Mouse (Mus musculus): ENCODE measurements at regions not wholly inside any gene's neighbourhood (a gene's known extent, or its start where the extent isn't known, plus 50 kb on each side); places are given as distances from the start of the nearest gene placed in this dataset.

GRCm38 (mm10) chr9:23911851-23912250 lies 185.9 kb upstream of the Npsr1 start:
- WGBS, result 91% methylated on average over 1 of the region's 1 CpGs
- DNase-seq (ENCODE audit: low spot score, missing footprints) (no peak), ATAC-seq (ENCODE audit: low FRiP score) (no peak)
- H3K4me2 ChIP-seq, result no peak overlapping the region
- no peak overlapping the region for H3K27ac ChIP-seq (ENCODE audit: low read depth, low read length)
- no peaks in the 10 kb centered on the region for H3K27me3 ChIP-seq (ENCODE audit: control insufficient read depth, insufficient read depth, low read length)
- H3K9ac ChIP-seq (ENCODE audit: low read length), result no peak overlapping the region
- no peak overlapping the region for H3K4me3 ChIP-seq (ENCODE audit: low read depth, low read length)
- H3K36me3 ChIP-seq (ENCODE audit: control insufficient read depth, insufficient read depth, low read length), result no peaks in the 10 kb centered on the region
- no peaks in the 10 kb centered on the region for H3K9me3 ChIP-seq (ENCODE audit: control insufficient read depth, low read length)
- no peaks in the 10 kb centered on the region for H3K4me1 ChIP-seq (ENCODE audit: control insufficient read depth, insufficient read depth, low read length)

DNA sequence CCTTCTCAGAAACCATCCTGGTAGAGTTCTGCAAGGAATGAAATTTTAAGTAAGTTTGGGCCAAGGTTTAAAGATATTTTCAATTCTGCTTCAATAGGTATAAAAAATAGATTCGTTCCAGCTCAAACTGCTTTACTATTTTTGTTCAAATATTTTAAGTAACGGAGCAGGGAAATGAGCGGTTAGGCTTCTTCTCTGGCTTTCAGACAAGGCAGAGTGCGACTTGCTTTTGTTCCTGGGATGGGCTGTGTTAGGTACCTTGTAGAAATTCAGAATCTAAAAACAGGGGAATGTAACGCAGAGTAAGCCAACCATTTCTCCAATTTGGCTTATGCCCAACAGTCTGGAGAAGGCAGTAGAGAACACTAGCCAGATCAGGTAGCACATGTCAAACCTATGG lies 180.5 kb upstream of the Npsr1 start:
- H3K9me3 ChIP-seq (ENCODE audit: control insufficient read depth, low read length), result no peaks in the 10 kb centered on the region
- WGBS, result 94% methylated on average over 5 of the region's 5 CpGs
- H3K4me1 ChIP-seq (ENCODE audit: control insufficient read depth, insufficient read depth, low read length), result no peaks in the 10 kb centered on the region
- no peaks in the 10 kb centered on the region for H3K36me3 ChIP-seq (ENCODE audit: control insufficient read depth, insufficient read depth, low read length)
- no peak overlapping the region for H3K27ac ChIP-seq (ENCODE audit: low read depth, low read length)
- H3K27me3 ChIP-seq (ENCODE audit: control insufficient read depth, insufficient read depth, low read length), result no peaks in the 10 kb centered on the region
- ATAC-seq (ENCODE audit: low FRiP score) (no peak), DNase-seq (ENCODE audit: low spot score, missing footprints) (no peak)
- no peak overlapping the region for H3K9ac ChIP-seq (ENCODE audit: low read length)
- no peak overlapping the region for H3K4me2 ChIP-seq
- H3K4me3 ChIP-seq (ENCODE audit: low read depth, low read length), result no peak overlapping the region

DNA sequence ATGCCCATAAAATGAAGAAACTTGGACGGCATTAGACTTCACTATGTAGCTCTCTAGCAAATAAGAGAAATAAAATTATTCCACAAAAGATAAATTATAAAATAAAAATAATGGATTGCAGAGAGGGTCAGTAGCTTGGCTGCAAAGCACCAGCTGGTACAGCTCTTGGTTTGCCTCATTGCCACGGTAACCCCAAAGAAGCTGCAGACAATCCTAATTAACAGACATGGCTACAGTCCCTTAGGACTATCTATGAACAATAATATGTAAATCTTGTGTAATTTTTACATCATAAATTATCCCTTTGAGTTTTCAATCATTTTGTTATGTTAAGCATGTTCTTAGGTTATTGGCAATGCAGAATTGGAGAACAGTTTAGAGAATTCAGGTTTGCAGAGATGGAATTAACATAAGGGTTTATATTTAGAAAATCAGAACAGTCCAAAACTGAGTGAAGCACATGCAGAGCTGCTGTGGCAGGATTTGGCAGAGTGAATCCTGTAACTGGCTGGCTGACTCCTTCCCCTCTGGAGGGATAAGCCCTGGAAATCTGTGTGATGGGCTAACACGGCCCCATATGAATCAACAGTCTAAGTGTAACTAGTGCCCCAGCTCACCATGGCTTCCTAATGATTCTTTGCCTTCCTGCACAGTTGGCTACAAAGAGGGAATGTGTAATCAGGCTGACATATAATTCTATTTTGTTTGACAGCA lies 178.4 kb upstream of the Npsr1 start:
- Histone ChIP-seq H3K27me3 (ENCODE audit: control insufficient read depth, insufficient read depth, low read length) (no peaks in the 10 kb centered on the region), H3K9ac (ENCODE audit: low read length) (no peak overlapping the region), H3K4me3 (ENCODE audit: low read depth, low read length) (no peak overlapping the region), H3K27ac (ENCODE audit: low read depth, low read length) (no peak overlapping the region), H3K36me3 (ENCODE audit: control insufficient read depth, insufficient read depth, low read length) (no peaks in the 10 kb centered on the region), H3K9me3 (ENCODE audit: control insufficient read depth, low read length) (no peaks in the 10 kb centered on the region), H3K4me2 (no peak overlapping the region), H3K4me1 (ENCODE audit: control insufficient read depth, insufficient read depth, low read length) (no peaks in the 10 kb centered on the region)
- DNase-seq (ENCODE audit: low spot score, missing footprints), result no peak
- ATAC-seq (ENCODE audit: low FRiP score), result peak; percentile 88
- 80% methylated on average over 3 of the region's 3 CpGs for WGBS

- no peak overlapping the region for H3K4me3 ChIP-seq (ENCODE audit: low read depth, low read length)
- DNase-seq (ENCODE audit: low spot score, missing footprints), result no peak
Measured at GRCm38 (mm10) chr9:23932185-23932584, 165.6 kb upstream of the Npsr1 start.

DNA sequence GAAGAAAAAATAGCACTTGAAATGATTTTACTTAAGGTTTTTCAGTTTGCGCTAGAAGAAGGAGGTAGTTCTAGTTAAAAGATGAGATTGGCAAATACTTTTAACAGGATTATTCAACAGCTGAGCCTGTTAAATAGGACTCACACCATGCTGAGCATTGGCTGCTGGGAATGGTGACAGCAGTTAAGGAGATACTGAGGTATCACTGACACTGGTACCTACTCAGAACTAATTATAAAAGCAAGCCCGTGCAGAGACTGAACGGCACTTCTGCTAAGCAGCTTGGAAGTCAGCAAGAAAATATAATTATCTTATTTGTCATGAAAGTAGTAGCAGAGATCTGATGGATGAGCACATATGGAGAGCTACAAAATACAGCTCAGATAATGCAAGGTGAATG lies 163.5 kb upstream of the Npsr1 start:
- H3K4me2 ChIP-seq, result no peak overlapping the region
- 85% methylated on average over 3 of the region's 3 CpGs for WGBS
- H3K27me3 ChIP-seq (ENCODE audit: control insufficient read depth, insufficient read depth, low read length), result no peaks in the 10 kb centered on the region
- H3K9ac ChIP-seq (ENCODE audit: low read length), result no peak overlapping the region
- H3K4me1 ChIP-seq (ENCODE audit: control insufficient read depth, insufficient read depth, low read length), result no peaks in the 10 kb centered on the region
- no peaks in the 10 kb centered on the region for H3K9me3 ChIP-seq (ENCODE audit: control insufficient read depth, low read length)
- ATAC-seq (ENCODE audit: low FRiP score) (no peak), DNase-seq (ENCODE audit: low spot score, missing footprints) (no peak)
- no peaks in the 10 kb centered on the region for H3K36me3 ChIP-seq (ENCODE audit: control insufficient read depth, insufficient read depth, low read length)
- H3K4me3 ChIP-seq (ENCODE audit: low read depth, low read length), result no peak overlapping the region
- no peak overlapping the region for H3K27ac ChIP-seq (ENCODE audit: low read depth, low read length)

More at GRCm38 (mm10) chr9:23932185-23932584, 165.6 kb upstream of the Npsr1 start:
- no peak for ATAC-seq (ENCODE audit: low FRiP score)
- H3K9ac ChIP-seq (ENCODE audit: low read length), result no peak overlapping the region
- H3K9me3 ChIP-seq (ENCODE audit: control insufficient read depth, low read length), result no peaks in the 10 kb centered on the region
- no peak overlapping the region for H3K4me2 ChIP-seq
- H3K27ac ChIP-seq (ENCODE audit: low read depth, low read length), result no peak overlapping the region
- H3K36me3 ChIP-seq (ENCODE audit: control insufficient read depth, insufficient read depth, low read length), result no peaks in the 10 kb centered on the region
- H3K4me1 ChIP-seq (ENCODE audit: control insufficient read depth, insufficient read depth, low read length), result no peaks in the 10 kb centered on the region
- H3K27me3 ChIP-seq (ENCODE audit: control insufficient read depth, insufficient read depth, low read length), result no peaks in the 10 kb centered on the region

DNA sequence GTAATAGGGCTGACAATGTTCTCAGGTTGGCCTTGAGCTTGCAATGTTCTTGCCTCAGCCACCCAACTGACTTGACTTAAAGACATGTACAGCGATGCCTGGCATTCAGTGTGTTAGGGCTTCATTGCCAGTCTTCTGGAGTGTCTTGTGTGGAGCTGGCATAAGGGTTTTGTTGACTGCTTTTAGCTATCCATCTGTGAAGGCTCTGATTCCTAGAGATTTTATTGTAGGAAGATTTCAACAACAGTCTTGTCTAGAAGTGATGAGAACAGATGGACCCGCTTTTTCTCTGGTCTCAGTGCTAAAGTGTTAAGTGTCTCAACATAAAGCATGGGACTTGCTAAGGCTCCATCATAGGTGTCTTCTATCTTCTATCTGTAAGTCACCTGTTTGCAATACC lies 145.3 kb upstream of the Npsr1 start:
- no peak overlapping the region for H3K4me3 ChIP-seq (ENCODE audit: low read depth, low read length)
- H3K27me3 ChIP-seq (ENCODE audit: control insufficient read depth, insufficient read depth, low read length), result no peaks in the 10 kb centered on the region
- no peaks in the 10 kb centered on the region for H3K4me1 ChIP-seq (ENCODE audit: control insufficient read depth, insufficient read depth, low read length)
- H3K9ac ChIP-seq (ENCODE audit: low read length), result no peak overlapping the region
- ATAC-seq (ENCODE audit: low FRiP score), result no peak
- no peak overlapping the region for H3K4me2 ChIP-seq
- H3K9me3 ChIP-seq (ENCODE audit: control insufficient read depth, low read length), result no peaks in the 10 kb centered on the region
- DNase-seq (ENCODE audit: low spot score, missing footprints), result no peak
- H3K36me3 ChIP-seq (ENCODE audit: control insufficient read depth, insufficient read depth, low read length), result no peaks in the 10 kb centered on the region
- WGBS, result 91% methylated on average over 2 of the region's 2 CpGs
- H3K27ac ChIP-seq (ENCODE audit: low read depth, low read length), result no peak overlapping the region

GRCm38 (mm10) chr9:23956593-23956992 lies 141.2 kb upstream of the Npsr1 start:
- ATAC-seq (ENCODE audit: low FRiP score), result no peak
- Histone ChIP-seq H3K4me3 (ENCODE audit: low read depth, low read length) (no peak overlapping the region), H3K27me3 (ENCODE audit: control insufficient read depth, insufficient read depth, low read length) (no peaks in the 10 kb centered on the region), H3K4me1 (ENCODE audit: control insufficient read depth, insufficient read depth, low read length) (no peaks in the 10 kb centered on the region), H3K27ac (ENCODE audit: low read depth, low read length) (no peak overlapping the region), H3K9ac (ENCODE audit: low read length) (no peak overlapping the region), H3K4me2 (no peak overlapping the region), H3K36me3 (ENCODE audit: control insufficient read depth, insufficient read depth, low read length) (no peaks in the 10 kb centered on the region), H3K9me3 (ENCODE audit: control insufficient read depth, low read length) (no peaks in the 10 kb centered on the region)
- DNase-seq (ENCODE audit: low spot score, missing footprints), result no peak

DNA sequence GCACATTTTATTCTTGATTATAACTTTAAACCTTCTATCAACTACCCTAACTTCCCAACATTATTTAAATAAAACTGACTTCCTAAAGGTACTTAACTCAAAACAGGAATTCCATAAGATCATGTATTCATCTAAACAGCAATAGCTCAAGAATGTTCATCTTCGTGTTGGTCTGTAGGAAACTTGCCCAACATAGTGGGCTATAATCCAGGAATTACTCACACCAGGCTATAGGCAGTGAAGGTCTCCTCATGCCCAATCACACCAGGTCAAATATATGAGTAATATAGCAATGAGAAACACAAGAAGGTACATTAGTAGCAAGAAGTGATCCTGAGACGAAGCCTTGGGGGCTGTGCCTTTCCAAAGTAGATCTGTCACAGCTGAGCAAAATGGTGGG lies 128.1 kb upstream of the Npsr1 start:
- DNase-seq (ENCODE audit: low spot score, missing footprints) (no peak), ATAC-seq (ENCODE audit: low FRiP score) (no peak)
- H3K36me3 ChIP-seq (ENCODE audit: control insufficient read depth, insufficient read depth, low read length), result no peaks in the 10 kb centered on the region
- no peaks in the 10 kb centered on the region for H3K27me3 ChIP-seq (ENCODE audit: control insufficient read depth, insufficient read depth, low read length)
- H3K27ac ChIP-seq (ENCODE audit: low read depth, low read length), result no peak overlapping the region
- no peak overlapping the region for H3K9ac ChIP-seq (ENCODE audit: low read length)
- H3K4me1 ChIP-seq (ENCODE audit: control insufficient read depth, insufficient read depth, low read length), result no peaks in the 10 kb centered on the region
- WGBS, result 85% methylated on average over 2 of the region's 2 CpGs
- H3K9me3 ChIP-seq (ENCODE audit: control insufficient read depth, low read length), result no peaks in the 10 kb centered on the region
- H3K4me3 ChIP-seq (ENCODE audit: low read depth, low read length), result no peak overlapping the region
- H3K4me2 ChIP-seq, result no peak overlapping the region

GRCm38 (mm10) chr9:23973206-23973605 lies 124.6 kb upstream of the Npsr1 start:
- Histone ChIP-seq H3K36me3 (ENCODE audit: control insufficient read depth, insufficient read depth, low read length) (no peaks in the 10 kb centered on the region), H3K4me1 (ENCODE audit: control insufficient read depth, insufficient read depth, low read length) (no peaks in the 10 kb centered on the region), H3K27me3 (ENCODE audit: control insufficient read depth, insufficient read depth, low read length) (no peaks in the 10 kb centered on the region), H3K4me3 (ENCODE audit: low read depth, low read length) (no peak overlapping the region), H3K9me3 (ENCODE audit: control insufficient read depth, low read length) (no peaks in the 10 kb centered on the region), H3K9ac (ENCODE audit: low read length) (no peak overlapping the region), H3K27ac (ENCODE audit: low read depth, low read length) (no peak overlapping the region), H3K4me2 (no peak overlapping the region)
- DNase-seq (ENCODE audit: low spot score, missing footprints) (no peak), ATAC-seq (ENCODE audit: low FRiP score) (no peak)
- WGBS, result 85% methylated on average over 1 of the region's 1 CpGs

Data from midbrain, embryonic 11.5 days (tissue).